Mouse (Mus musculus) retina, postnatal 7 days (tissue): Measurements from ENCODE around the gene Pla2g15.
"Not testable (repeated sequence)": the region's sequence is repeated elsewhere in the genome, so short reads cannot be mapped to it uniquely, and the experiment has no call there.

Source experiments
- DNase-seq: peaks from one replicate; pipeline ENCODE4 v3.0.0-alpha.2; 2012; ENCODE audit warnings: low read depth, low spot score

Gene Pla2g15

GRCm38 (mm10) chr8:106168356-106169016 is 18.3 kb downstream of the Pla2g15 start, which contains the start of gene Slc7a6:
Slc7a6 (plus strand) TSS chr8:106168857.
- peak; percentile 62 for DNase-seq

GRCm38 (mm10) chr8:106169017-106169933 is 19.1 kb downstream of the Pla2g15 start:
- peak; percentile 57 for DNase-seq

DNA sequence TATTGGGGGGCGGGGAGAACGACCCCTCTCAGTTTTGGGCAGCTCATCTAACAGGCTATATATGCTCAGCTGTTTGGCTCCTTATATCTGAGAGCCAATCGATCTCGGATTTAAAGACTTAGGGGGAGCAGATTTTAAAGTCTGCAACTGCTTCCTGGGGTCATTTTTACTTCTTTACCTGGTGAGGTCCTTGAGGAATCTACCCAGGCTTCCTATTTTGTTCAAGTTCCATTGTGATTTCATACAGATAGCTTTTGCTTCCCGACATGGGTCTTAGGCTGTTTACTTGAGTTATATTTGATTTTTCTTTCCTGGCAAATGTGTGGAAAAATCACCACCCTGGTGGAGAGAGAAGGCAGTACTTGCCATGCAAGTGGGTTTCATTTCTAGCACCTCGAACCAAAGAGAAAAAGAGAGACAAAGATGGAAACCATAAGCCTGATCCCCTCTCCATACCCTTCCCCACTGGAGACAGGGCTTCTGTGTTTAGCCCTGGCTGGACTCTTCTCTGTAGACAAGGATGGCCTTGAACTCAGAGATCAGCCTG is 19.8 kb downstream of the Pla2g15 start:
- DNase-seq = no peak

- no peak for DNase-seq
Observed at GRCm38 (mm10) chr8:106173566-106173965, 23.4 kb downstream of the Pla2g15 start.

- DNase-seq = no peak
Observed at GRCm38 (mm10) chr8:106176891-106177290, 26.7 kb downstream of the Pla2g15 start.

DNA sequence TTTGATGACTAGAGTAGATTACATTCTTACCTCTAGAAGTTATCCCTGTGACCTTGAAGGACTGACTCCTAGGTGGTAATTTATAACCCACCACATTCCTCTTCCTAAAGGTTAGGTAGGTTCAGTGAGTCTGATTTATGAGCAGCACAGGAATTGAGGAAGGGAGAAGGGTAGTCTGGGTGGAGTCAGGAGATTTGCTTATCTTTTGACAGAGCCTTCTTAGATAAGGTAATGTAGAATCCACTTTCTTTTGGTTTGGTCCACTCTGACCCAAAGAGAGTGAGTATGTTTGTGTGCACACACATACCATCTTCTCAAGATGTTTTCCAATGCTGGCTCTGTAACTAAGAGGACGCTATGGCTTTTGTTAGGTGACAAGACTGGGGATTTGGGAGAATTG is 27.4 kb downstream of the Pla2g15 start:
- no peak for DNase-seq

GRCm38 (mm10) chr8:106178428-106178827 is 28.2 kb downstream of the Pla2g15 start:
- no peak for DNase-seq

- DNase-seq = no peak
Observed at GRCm38 (mm10) chr8:106185628-106186270, 35.5 kb downstream of the Pla2g15 start.

DNA sequence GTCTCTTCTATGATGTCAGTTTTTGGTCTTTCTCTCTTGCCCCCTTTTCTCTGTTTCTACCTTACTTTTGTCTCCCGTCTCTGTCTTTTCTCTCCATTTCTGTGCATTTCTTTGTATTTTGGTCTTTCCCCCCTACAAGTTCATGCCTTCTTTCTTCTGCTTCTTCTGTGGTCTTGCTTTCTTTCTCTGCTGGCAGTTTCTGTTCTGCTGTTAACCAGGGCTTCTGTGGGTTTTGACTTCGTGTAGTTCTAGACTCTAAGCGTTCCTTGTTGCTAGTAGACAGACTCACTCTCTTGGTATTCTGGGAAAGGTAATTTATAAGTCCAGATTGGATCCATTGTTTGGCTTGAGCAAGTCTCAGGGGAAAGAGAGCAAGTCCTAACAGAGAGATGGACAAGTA is 36.2 kb downstream of the Pla2g15 start:
- no peak for DNase-seq

GRCm38 (mm10) chr8:106189162-106189561 is 39.0 kb downstream of the Pla2g15 start:
- DNase-seq = no peak

DNA sequence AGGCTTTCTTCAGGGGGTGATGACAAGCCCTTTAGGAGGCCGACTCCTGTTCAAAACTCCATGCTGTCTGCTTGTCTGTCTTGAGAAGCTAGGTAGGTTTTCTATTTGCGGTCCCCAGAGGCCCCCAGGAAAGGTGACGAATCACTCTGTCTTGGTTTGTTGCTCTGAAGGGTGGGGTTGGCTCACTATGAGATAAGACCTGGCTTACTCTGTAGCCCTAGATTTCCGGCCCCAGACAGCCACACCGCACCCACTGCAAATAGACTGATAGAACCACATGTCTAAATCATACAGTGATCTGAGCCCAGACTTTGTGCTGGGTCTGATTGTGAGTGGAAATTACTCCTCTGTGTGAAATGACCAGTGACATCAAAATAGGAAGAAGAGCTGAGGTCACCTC is 41.4 kb downstream of the Pla2g15 start:
- no peak for DNase-seq

- no peak for DNase-seq
Observed at GRCm38 (mm10) chr8:106193162-106193561, 43.0 kb downstream of the Pla2g15 start.

GRCm38 (mm10) chr8:106194062-106194461 is 43.9 kb downstream of the Pla2g15 start:
- no peak for DNase-seq

DNA sequence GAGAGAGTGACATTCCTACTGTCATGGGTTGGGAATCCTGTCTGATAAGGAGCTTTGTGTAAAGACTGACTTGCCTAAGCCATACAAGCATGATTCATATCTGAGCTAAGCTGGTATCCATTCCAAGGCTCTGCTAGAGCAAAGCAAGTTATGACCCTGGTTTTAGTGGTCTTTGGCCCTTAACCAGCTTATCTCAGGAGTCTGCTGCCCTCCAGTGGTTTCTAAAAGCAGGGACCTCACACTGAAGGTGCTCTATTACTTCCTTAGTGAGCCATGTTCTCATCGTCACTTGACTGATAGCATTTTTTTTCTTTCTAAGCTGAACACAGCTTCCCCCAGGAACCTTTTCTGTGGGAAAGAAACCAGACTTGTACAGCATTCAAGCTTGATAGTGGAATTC is 48.5 kb downstream of the Pla2g15 start:
- DNase-seq = peak; percentile 49

GRCm38 (mm10) chr8:106199596-106199995 is 49.4 kb downstream of the Pla2g15 start:
- not testable (repeated sequence) for DNase-seq

DNA sequence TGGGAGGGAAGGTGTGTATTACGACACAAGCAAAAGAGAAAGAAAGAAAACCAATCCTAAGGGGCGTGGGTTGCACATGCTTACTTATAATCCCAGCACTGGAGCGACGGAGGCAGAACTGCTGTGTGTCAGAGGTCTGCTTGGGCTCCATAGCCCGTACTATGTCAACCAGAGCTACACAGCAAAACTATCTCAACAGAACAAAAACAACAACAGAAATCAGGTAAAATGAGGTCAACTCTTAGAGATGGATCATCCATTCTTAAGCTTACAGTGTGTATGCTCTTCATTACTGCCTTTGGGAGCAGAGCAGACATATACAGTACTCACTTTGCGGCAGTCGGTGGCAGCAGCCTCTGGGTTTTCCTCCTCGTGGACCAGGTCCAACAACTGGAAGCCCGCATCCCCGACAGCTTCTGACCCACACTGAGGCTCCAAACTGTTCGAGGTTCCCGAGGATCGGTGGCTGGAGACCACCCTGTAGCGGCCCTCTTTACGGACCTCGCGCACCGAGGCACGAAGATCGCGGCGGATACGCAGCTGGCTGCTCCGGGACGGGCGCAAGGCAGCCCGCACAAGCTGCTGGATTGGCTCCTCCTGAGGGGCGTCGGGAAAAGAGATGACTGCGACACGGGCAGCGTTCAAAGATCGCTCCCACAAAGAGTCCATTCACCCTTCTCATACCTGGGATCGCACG is 60.0 kb downstream of the Pla2g15 start:
- peak; percentile 19 for DNase-seq

DNA sequence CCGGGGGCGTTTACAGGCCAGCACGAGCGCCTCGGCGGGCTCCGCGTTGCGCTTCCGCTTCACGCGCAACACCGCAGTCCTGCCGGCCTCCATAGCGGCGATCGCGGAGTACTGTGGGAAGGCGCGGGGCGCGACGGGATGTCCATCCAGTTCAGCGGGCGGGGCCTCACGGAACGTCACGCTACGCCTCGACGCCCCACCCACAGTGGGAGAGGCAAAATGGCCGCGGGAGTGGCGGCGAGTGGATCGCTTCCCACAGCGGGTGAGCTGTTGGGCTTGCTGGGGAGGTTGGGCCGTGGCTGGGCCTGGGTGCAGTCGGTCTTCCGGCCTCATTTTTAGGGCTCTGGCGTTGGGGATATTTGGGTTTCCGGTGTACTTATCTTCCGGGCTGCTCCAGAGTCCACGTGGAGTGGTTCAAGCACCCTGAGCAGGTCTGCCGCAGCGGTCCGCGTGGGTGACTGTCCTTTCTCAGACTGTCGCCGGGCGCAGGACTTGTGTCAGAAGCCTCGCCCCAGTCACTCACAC is 60.7 kb downstream of the Pla2g15 start, which contains the start of the genes Slc7a6os and Prmt7:
Gene Slc7a6os, minus strand, starts transcription at position 115 of the 525 bp plus-strand sequence.
Gene Prmt7, plus strand, starts transcription at position 116 of the 525 bp plus-strand sequence.
- DNase-seq = peak; percentile 90

DNA sequence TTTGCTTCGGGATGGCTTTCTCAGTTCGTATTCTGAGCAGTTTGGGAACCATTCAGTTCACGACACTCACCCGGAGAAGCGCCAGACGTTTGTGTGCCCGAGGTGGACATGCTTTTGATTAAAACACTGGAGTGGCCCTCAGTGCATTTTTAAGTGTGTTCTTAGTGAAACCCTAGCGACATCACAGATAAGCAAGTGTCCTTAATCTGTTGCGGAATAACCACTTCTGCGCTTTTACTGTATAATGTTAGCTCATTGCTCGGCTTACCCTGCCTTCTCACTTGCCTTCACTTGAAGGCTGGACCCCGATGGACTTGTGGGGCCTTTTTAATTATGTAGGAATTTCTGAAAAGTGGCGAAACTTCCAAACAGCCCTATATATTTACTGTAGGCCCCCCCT is 61.2 kb downstream of the Pla2g15 start:
- DNase-seq = peak; percentile 9

GRCm38 (mm10) chr8:106213959-106214358 is 63.8 kb downstream of the Pla2g15 start:
- no peak for DNase-seq
